Mouse (Mus musculus) neural tube, embryonic 14.5 days (tissue): ENCODE measurements at regions not wholly inside any gene's neighbourhood (a gene's known extent, or its start where the extent isn't known, plus 50 kb on each side); places are given as distances from the start of the nearest gene placed in this dataset.

ENCODE experiments used
- ATAC-seq: fragments of 200-750 bp; cut with Nextera tagmentation; 2 replicates; pipeline ENCODE4 v1.8.0; 2017; ENCODE audit warnings: low read depth, mild to moderate bottlenecking, moderate TSS enrichment, moderate library complexity
- H3K27ac ChIP-seq: fragments of 300-500 bp; sonication (generic); 2 replicates; pipeline ENCODE4 v1.5.1; 2014; ENCODE audit warnings: low read depth, mild to moderate bottlenecking, control low read depth, low read length, moderate library complexity, mixed read lengths
- H3K27me3 ChIP-seq: fragments of 300-500 bp; sonication (generic); 2 replicates; pipeline ENCODE4 v1.6.1; 2014; ENCODE audit warnings: low read length; ENCODE audit not compliant: control insufficient read depth, insufficient read depth
- H3K36me3 ChIP-seq: fragments of 300-500 bp; sonication (generic); 2 replicates; pipeline ENCODE4 v1.6.1; 2014; ENCODE audit warnings: low read length, mixed read lengths; ENCODE audit not compliant: control insufficient read depth, insufficient read depth
- H3K4me1 ChIP-seq: fragments of 300-500 bp; sonication (generic); 2 replicates; pipeline ENCODE4 v1.6.1; 2014; ENCODE audit warnings: low read length; ENCODE audit not compliant: control insufficient read depth, insufficient read depth
- H3K4me2 ChIP-seq: fragments of 300-500 bp; sonication (generic); 2 replicates; pipeline ENCODE4 v1.6.1; 2014; ENCODE audit warnings: mild to moderate bottlenecking, low read depth, low read length, control low read depth
- H3K4me3 ChIP-seq: fragments of 300-500 bp; sonication (generic); 2 replicates; pipeline ENCODE4 v1.5.1; 2014; ENCODE audit warnings: low read depth, low read length, control low read depth, mixed read lengths
- H3K9ac ChIP-seq: fragments of 300-500 bp; sonication (generic); replicated peaks from 2 replicates; pipeline ENCODE4 v1.6.1; 2014; ENCODE audit warnings: low read depth, mild to moderate bottlenecking, control low read depth, low read length, mixed read lengths
- H3K9me3 ChIP-seq: fragments of 300-500 bp; sonication (generic); 2 replicates; pipeline ENCODE4 v1.6.1; 2016; ENCODE audit warnings: low read length; ENCODE audit not compliant: control insufficient read depth
- WGBS: fragments of 180-500 bp; shearing (Covaris S2); extraction: QIAGEN DNeasy Blood & Tissue Kit; methylation state at CpG from one replicate; pipeline ENCODE4 v1.1.7; 2014; 5-methylcytosine and 5-hydroxymethylcytosine counted together

DNA sequence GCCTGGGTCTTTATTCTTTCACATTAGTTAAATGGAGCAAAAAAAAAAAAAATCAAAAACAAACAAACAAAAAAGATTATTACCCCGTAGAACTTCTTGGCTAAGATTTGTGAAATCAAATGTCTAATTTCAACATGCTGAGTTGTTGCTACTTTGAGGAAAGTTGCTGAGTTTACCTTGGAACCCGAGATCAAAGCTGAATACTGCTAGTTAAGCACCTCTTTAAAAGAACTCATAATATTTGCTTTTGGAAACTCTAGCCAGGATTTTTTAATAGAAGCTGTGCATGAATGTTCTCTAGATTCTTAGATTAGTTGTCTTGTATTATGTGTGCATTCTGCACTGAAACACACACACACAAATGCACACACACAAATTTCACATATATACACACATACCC is 385.4 kb upstream of the Adamts9 start:
- no peaks in the 10 kb centered on the region; the same call in 1 of the 2 replicates for H3K4me1 ChIP-seq
- 87% methylated on average over 2 of the region's 2 CpGs for WGBS
- H3K9me3 ChIP-seq: no peaks in the 10 kb centered on the region
- no peak overlapping the region for H3K27ac ChIP-seq
- no peak overlapping the region for H3K9ac ChIP-seq
- no peaks in the 10 kb centered on the region for H3K36me3 ChIP-seq
- no peak overlapping the region for H3K4me3 ChIP-seq
- H3K27me3 ChIP-seq: no peaks in the 10 kb centered on the region
- H3K4me2 ChIP-seq: no peak overlapping the region
- ATAC-seq: no peak

DNA sequence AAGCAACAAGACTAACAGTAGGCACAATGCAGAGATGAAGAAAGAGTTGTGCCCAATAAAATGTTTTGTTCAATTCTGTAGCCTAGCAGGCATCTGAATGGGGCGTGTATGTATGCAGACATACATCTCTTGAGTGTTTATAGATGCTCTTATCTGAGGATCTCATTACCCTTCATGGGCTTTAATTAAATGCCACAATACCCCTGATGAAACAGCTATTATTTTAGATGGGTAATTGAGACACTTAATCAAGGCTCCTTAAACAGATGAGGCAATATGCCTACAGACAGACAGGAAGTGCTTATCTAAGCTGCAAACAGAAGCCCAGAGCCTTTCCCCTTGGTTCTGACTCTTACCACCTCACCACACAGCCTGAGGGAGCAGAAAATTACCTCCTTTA is 384.6 kb upstream of the Adamts9 start:
- no peaks in the 10 kb centered on the region for H3K9me3 ChIP-seq
- no peak overlapping the region for H3K9ac ChIP-seq
- peak; percentile 46; the same call in 1 of the 2 replicates for ATAC-seq
- no peak overlapping the region for H3K4me3 ChIP-seq
- no peaks in the 10 kb centered on the region for H3K36me3 ChIP-seq
- no peak overlapping the region for H3K4me2 ChIP-seq
- WGBS: 37% methylated on average over 1 of the region's 1 CpGs
- no peaks in the 10 kb centered on the region; the same call in 1 of the 2 replicates for H3K4me1 ChIP-seq
- no peaks in the 10 kb centered on the region for H3K27me3 ChIP-seq
- H3K27ac ChIP-seq: no peak overlapping the region

DNA sequence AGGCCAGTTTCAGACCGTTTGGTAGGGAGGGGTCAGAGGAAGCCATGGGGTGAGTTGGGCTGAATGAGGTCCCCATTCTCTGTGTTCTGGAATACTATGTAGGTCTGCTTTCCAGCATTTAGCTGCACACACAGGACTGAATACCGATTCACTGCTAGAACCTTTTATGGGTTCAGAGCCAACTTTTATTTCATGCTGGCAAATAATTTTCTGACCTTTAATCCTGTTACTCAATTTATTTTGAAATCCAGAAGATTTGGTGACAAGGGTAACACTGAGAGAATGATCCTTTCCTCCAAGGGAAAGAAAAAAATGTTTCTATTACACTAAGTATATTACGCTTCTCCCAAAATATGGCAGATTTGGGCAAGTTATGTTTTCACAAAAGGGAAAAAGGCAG is 380.6 kb upstream of the Adamts9 start:
- Histone ChIP-seq H3K9me3 (no peaks in the 10 kb centered on the region), H3K4me1 (no peaks in the 10 kb centered on the region; the same call in 1 of the 2 replicates), H3K27ac (no peak overlapping the region), H3K4me3 (no peak overlapping the region), H3K36me3 (no peaks in the 10 kb centered on the region), H3K9ac (no peak overlapping the region), H3K27me3 (no peaks in the 10 kb centered on the region; the same call in 1 of the 2 replicates), H3K4me2 (no peak overlapping the region)
- ATAC-seq: no peak
- WGBS: 75% methylated on average over 3 of the region's 3 CpGs

DNA sequence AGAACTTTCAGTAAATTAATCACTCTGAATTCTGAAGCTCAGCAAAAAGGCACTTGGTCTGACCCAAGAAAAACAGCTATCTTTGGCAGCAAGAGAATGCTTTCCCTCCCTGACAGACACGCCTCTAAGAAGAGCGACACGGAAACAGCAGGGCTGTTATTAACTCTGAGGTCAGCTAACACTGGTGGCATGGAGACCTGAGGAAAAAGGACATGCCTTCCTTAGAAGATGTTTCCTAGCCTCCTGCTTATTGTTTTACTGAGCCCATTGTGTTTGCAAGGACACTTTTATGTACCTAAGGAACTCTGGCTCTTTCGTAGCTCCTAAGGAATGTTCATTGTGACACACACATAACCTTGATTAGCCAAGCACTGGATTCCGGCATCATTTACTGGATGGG is 371.3 kb upstream of the Adamts9 start:
- no peak for ATAC-seq
- Histone ChIP-seq H3K4me2 (no peak overlapping the region), H3K4me3 (no peak overlapping the region), H3K27me3 (no peaks in the 10 kb centered on the region), H3K36me3 (no peaks in the 10 kb centered on the region), H3K27ac (no peak overlapping the region), H3K9ac (no peak overlapping the region), H3K9me3 (no peaks in the 10 kb centered on the region), H3K4me1 (no peaks in the 10 kb centered on the region)
- WGBS: 57% methylated on average over 5 of the region's 5 CpGs

DNA sequence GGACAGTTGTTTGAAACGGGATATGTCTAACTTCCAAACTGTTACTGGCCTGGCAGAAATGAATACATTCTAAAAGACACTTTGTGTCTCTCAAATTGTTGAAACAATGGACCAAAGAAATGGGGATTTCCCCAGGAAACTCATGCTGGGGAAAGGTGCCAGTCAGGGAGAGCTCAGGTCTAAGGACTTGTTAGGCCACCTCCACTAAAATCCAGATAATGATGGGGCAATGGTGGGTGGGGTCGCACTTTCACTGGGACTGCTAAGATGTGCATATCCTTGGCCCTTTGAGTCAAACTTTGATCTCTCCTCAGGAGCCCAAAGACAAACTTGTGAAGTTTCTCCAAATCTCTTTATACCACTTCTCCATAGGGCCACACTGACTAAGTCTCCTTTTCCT is 361.9 kb upstream of the Adamts9 start:
- WGBS: 51% methylated on average over 2 of the region's 2 CpGs

DNA sequence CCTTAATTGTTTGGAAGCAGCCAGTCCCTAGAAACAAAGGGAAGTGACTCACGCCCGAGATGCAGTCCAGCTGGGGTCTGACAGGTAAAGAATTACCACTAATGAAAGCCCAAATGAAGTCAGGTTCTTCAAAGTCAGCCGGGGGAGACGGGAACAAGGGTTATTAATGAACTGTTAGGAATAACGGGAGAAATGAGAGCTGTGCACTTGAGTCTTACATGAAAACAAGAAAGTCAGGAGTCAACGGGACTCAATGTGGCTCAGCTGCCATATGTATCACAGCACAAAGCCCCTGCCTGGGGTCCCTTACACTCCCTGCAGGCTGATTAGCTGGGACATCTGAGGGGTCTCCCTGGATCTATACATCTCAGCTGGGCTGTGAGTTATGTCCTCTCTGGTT is 354.7 kb upstream of the Adamts9 start:
- Histone ChIP-seq H3K27ac (no peak overlapping the region), H3K4me1 (peaks cover 4% of the 10 kb centered on the region; the same call in 1 of the 2 replicates), H3K9ac (no peak overlapping the region), H3K4me2 (no peak overlapping the region), H3K4me3 (no peak overlapping the region), H3K36me3 (no peaks in the 10 kb centered on the region), H3K27me3 (no peaks in the 10 kb centered on the region), H3K9me3 (no peaks in the 10 kb centered on the region)
- no peak for ATAC-seq
- WGBS: 12% methylated on average over 6 of the region's 6 CpGs

More for the DNA sequence above, 361.9 kb upstream of the Adamts9 start:
- H3K9ac ChIP-seq: no peak overlapping the region
- no peaks in the 10 kb centered on the region for H3K4me1 ChIP-seq
- H3K9me3 ChIP-seq: no peaks in the 10 kb centered on the region
- H3K36me3 ChIP-seq: no peaks in the 10 kb centered on the region
- no peak overlapping the region for H3K4me3 ChIP-seq
- no peak for ATAC-seq
- no peak overlapping the region for H3K4me2 ChIP-seq
- H3K27me3 ChIP-seq: no peaks in the 10 kb centered on the region
- no peak overlapping the region for H3K27ac ChIP-seq

DNA sequence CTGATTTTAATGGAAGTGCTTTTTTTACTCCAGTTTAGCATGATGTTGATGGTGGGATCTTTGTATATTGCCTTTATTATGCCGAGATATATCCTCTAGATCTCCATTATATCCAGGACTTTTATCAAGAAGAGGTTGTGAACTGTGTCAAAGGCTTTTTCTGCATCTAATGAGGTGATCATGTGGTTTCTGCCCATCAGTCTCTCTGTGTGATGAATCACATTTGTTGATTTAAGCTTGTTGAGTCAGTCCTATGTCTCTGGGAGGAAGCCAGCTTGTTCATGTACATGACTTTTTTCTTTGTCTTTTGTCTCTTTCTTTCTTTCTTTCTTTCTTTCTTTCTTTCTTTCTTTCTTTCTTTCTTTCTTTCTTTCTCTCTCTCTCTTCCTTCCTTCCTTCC is 348.4 kb upstream of the Adamts9 start:
- H3K36me3 ChIP-seq: no peaks in the 10 kb centered on the region
- H3K4me2 ChIP-seq: no peak overlapping the region
- 86% methylated on average over 1 of the region's 1 CpGs for WGBS
- no peak overlapping the region for H3K4me3 ChIP-seq
- no peaks in the 10 kb centered on the region for H3K9me3 ChIP-seq
- H3K27ac ChIP-seq: no peak overlapping the region
- no peak for ATAC-seq
- H3K27me3 ChIP-seq: no peaks in the 10 kb centered on the region
- H3K4me1 ChIP-seq: no peaks in the 10 kb centered on the region
- H3K9ac ChIP-seq: no peak overlapping the region

DNA sequence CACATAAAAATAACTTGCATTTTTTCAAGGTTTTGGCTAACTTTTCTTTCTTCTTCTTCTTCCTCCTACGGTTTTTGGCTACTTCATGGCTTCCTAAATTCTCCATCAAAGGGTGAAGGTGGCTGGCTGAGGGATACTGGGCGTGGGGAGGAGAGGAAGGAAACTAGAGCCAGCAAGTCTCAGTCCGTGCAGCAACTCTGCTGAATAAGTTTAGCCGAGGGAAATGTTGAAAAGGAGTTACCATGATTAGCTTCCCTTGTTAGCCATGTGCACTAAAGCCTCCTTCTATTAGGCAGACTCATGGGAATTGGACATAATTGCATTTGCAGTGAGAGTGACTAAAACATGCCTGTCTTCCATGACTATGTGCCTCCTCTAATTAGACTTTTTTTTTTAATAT is 345.1 kb upstream of the Adamts9 start:
- Histone ChIP-seq H3K4me1 (no peaks in the 10 kb centered on the region), H3K27me3 (no peaks in the 10 kb centered on the region), H3K9me3 (no peaks in the 10 kb centered on the region), H3K36me3 (no peaks in the 10 kb centered on the region), H3K4me2 (no peak overlapping the region), H3K27ac (no peak overlapping the region), H3K9ac (no peak overlapping the region), H3K4me3 (no peak overlapping the region)
- no peak for ATAC-seq
- WGBS: 74% methylated on average over 4 of the region's 4 CpGs

DNA sequence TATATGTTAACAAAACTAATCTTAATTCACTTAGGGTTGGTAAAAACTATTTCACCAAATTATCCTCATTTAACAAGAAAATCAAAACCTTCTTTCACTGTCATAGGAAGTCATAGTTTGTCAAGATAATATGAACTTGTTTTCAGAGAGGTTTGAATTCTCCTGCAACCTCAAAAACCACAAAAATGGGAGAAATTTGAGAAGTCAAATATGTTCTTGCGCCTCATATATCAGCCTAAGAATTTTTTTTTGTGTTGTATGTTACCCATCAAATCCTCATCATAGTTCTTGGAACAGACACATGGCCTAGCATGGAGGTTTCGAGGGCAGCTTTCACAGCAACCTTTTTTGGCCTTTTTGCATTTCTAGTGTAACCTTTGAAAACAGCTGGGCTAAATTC is 342.5 kb upstream of the Adamts9 start:
- H3K27me3 ChIP-seq: no peaks in the 10 kb centered on the region
- no peak for ATAC-seq
- no peaks in the 10 kb centered on the region for H3K9me3 ChIP-seq
- H3K27ac ChIP-seq: no peak overlapping the region
- 92% methylated on average over 2 of the region's 2 CpGs for WGBS
- no peak overlapping the region for H3K4me2 ChIP-seq
- H3K4me3 ChIP-seq: no peak overlapping the region
- H3K4me1 ChIP-seq: no peaks in the 10 kb centered on the region
- H3K9ac ChIP-seq: no peak overlapping the region
- H3K36me3 ChIP-seq: no peaks in the 10 kb centered on the region

DNA sequence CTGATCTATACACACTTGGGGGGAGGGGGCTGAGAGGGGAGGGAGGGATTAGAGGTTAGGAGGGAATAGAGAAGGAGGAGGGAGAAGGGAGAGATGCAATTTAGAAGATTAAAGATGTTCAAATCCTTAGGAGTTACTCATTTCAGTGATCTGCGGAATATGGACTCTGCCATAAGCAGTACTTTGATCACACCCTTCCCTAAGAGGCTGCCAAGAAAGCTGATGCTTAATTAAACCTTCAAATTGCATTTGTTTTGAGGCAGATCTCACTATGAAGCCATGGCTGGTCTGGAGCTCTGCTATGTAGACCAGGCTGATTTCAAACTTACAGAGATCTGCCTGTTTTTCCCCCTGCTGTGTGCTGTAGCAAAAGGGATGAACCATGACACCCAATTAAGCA is 338.2 kb upstream of the Adamts9 start:
- Histone ChIP-seq H3K4me3 (no peak overlapping the region), H3K36me3 (no peaks in the 10 kb centered on the region), H3K9me3 (no peaks in the 10 kb centered on the region), H3K4me1 (no peaks in the 10 kb centered on the region), H3K27me3 (no peaks in the 10 kb centered on the region), H3K4me2 (no peak overlapping the region), H3K27ac (no peak overlapping the region), H3K9ac (no peak overlapping the region)
- 78% methylated on average over 1 of the region's 1 CpGs for WGBS
- ATAC-seq: no peak
